Mouse (Mus musculus) duodenum, adult 2 months (tissue): ENCODE measurements around the gene Fam189a2. TPM values are rescaled to one million over a fixed set of nuclear protein-coding genes. Genes with fewer than 3 reads are reported as not detected.

Experiments used
- polyA plus RNA-seq: library from polyadenylated mRNA; depleted of rRNA; stranded (reverse); fragments of >200 nt; gene quantifications from 2 replicates; pipeline ENCODE4 v1.2.3, GENCODE M21; 2012; ENCODE audit warnings: low replicate concordance; rRNA removed

Fam189a2 gene
- 7.4 and 8.5 TPM in 2 replicates for polyA plus RNA-seq

DNA sequence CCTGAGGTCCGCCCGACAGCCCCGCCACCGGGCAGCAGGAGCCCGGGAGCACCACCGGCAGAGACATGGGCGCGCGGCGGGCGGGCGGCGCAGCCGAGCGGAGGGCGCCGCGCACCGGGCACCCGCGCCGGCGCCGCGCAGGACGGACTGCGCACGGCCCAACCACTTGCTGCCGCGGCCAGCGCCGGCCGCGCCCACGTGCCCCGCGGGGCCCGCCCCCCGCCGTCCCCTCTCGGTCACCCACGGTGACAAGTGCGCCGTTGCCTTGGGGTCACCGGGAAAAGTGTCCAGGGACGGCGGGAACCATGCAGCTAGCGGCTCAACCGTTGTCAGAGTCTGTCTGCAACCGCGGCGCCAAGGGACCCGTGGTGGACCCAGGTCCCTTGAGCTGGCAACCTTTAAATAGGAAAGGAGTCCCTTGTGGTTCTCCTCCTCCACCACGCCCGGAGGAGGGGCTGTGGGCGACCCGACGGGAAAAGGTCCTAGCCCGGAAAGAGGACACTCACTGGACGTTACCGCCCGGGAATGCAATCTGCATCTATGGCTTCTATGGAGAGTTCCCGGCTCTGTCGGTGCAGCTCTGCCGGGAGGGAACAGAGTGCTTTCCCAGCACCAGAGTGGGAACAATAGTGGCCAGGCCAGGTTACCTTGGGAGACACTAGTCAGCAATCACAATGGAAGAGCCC lies at the start of gene Fam189a2:
Fam189a2 (minus strand) TSS at position 149 of the 686 bp plus-strand sequence.

Other genes with a start within 250 kb of the Fam189a2 start
- 23.1 and 36.7 TPM in 2 replicates for gene Tjp2, start 194.0 kb upstream of the Fam189a2 start, polyA plus RNA-seq
- gene Fxn, start 249.6 kb upstream of the Fam189a2 start, polyA plus RNA-seq, result 10.9 and 25.2 TPM in 2 replicates